Mouse (Mus musculus): Measurements from ENCODE around the gene Armc5. TPM values are rescaled to one million over a fixed set of nuclear protein-coding genes. Genes with fewer than 3 reads are reported as not detected.

The Armc5 gene
- polyA plus RNA-seq, 1 experiment from 2014 or later: 15.4 TPM

Small RNAs within 50 kb of the gene (microRNA-seq; reads per million reads assigned to microRNA genes)
- gene Mir3103: 0.91 reads per million

Other genes starting within 250 kb of the Armc5 start
- gene Pycard, start 243.5 kb upstream of the Armc5 start, polyA plus RNA-seq (2015; fragmentation: Nextera tagmentation; extraction: Ambion mirVana): 623 and 626 TPM in 2 replicates
- 0.38 and 0.60 TPM in 2 replicates for gene Trim72, start 233.4 kb upstream of the Armc5 start, polyA plus RNA-seq (2015; fragmentation: Nextera tagmentation; extraction: Ambion mirVana)
- 2.4 and 2.5 TPM in 2 replicates for gene Itgam, start 174.7 kb upstream of the Armc5 start, polyA plus RNA-seq (2015; fragmentation: Nextera tagmentation; extraction: Ambion mirVana)
- not detected in 2 replicates for gene Gm49368, start 174.7 kb upstream of the Armc5 start, polyA plus RNA-seq (2015; fragmentation: Nextera tagmentation; extraction: Ambion mirVana)
- 0.75 and 0.92 TPM in 2 replicates for gene Itgax, start 107.8 kb upstream of the Armc5 start, polyA plus RNA-seq (2015; fragmentation: Nextera tagmentation; extraction: Ambion mirVana)
- gene Itgad, start 83.0 kb upstream of the Armc5 start, polyA plus RNA-seq (2015; fragmentation: Nextera tagmentation; extraction: Ambion mirVana): 0.05 and 0.15 TPM in 2 replicates
- gene Cox6a2, start 31.0 kb upstream of the Armc5 start, polyA plus RNA-seq (2015; fragmentation: Nextera tagmentation; extraction: Ambion mirVana): 0.77 and 0.95 TPM in 2 replicates
- 5.7 and 6.5 TPM in 2 replicates for gene 9130023H24Rik, start 689 bp downstream of the Armc5 start, polyA plus RNA-seq (2015; fragmentation: Nextera tagmentation; extraction: Ambion mirVana)
- gene Tgfb1i1, start 9.5 kb downstream of the Armc5 start, polyA plus RNA-seq (2015; fragmentation: Nextera tagmentation; extraction: Ambion mirVana): 167 and 175 TPM in 2 replicates
- not detected in 2 replicates for gene Slc5a2, start 28.3 kb downstream of the Armc5 start, polyA plus RNA-seq (2015; fragmentation: Nextera tagmentation; extraction: Ambion mirVana)
- gene BC017158, start 60.8 kb downstream of the Armc5 start, polyA plus RNA-seq (2015; fragmentation: Nextera tagmentation; extraction: Ambion mirVana): 49.6 and 53.4 TPM in 2 replicates
- 28.1 and 30.3 TPM in 2 replicates for gene Rgs10, start 181.4 kb downstream of the Armc5 start, polyA plus RNA-seq (2015; fragmentation: Nextera tagmentation; extraction: Ambion mirVana)
- gene Tial1, start 224.4 kb downstream of the Armc5 start, polyA plus RNA-seq (2015; fragmentation: Nextera tagmentation; extraction: Ambion mirVana): 15.9 and 19.0 TPM in 2 replicates

Measured in intestine, embryonic 16.5 days (tissue).